Mouse (Mus musculus) stomach, embryonic 15.5 days (tissue): Measurements from ENCODE around the gene Amfr. TPM values are rescaled to one million over a fixed set of nuclear protein-coding genes. Genes with fewer than 3 reads are reported as not detected.

Source experiments
- ATAC-seq: fragments of 200-750 bp; cut with Nextera tagmentation; 2 replicates; pipeline ENCODE4 v1.8.0; 2017; ENCODE audit warnings: low read depth, moderate number of reproducible peaks, moderate TSS enrichment; ENCODE audit not compliant: insufficient read depth, low FRiP score
- H3K27ac ChIP-seq: fragments of 300-500 bp; sonication (generic); 2 replicates; pipeline ENCODE4 v1.5.1; 2015; ENCODE audit warnings: mild to moderate bottlenecking, inconsistent platforms
- H3K27me3 ChIP-seq: fragments of 300-500 bp; sonication (generic); replicated peaks from 2 replicates; pipeline ENCODE4 v1.6.1; 2015; ENCODE audit warnings: inconsistent platforms
- H3K36me3 ChIP-seq: fragments of 300-500 bp; sonication (generic); 2 replicates; pipeline ENCODE4 v1.6.1; 2015; ENCODE audit warnings: inconsistent platforms
- H3K4me1 ChIP-seq: fragments of 300-500 bp; sonication (generic); 2 replicates; pipeline ENCODE4 v1.6.1; 2015; ENCODE audit warnings: inconsistent platforms
- H3K4me2 ChIP-seq: fragments of 300-500 bp; sonication (generic); 2 replicates; pipeline ENCODE4 v1.6.1; 2015; ENCODE audit warnings: mild to moderate bottlenecking, inconsistent platforms
- H3K4me3 ChIP-seq: fragments of 300-500 bp; sonication (generic); replicated peaks from 2 replicates; pipeline ENCODE4 v1.5.1; 2015; ENCODE audit warnings: inconsistent platforms
- H3K9ac ChIP-seq: fragments of 300-500 bp; sonication (generic); 2 replicates; pipeline ENCODE4 v1.6.1; 2015; ENCODE audit warnings: inconsistent platforms
- H3K9me3 ChIP-seq: fragments of 300-500 bp; sonication (generic); 2 replicates; pipeline ENCODE4 v1.6.1; 2016; ENCODE audit warnings: inconsistent platforms
- WGBS: fragments of 180-500 bp; shearing (Covaris S2); methylation state at CpG from one replicate; pipeline ENCODE4 v1.1.7; 2015; 5-methylcytosine and 5-hydroxymethylcytosine counted together
- microRNA-seq: library from miRNA; unstranded; fragments of <30 nt; microRNA quantifications from one replicate; pipeline ENCODE4, GENCODE M21; 2016
- polyA plus RNA-seq: library from polyadenylated mRNA; unstranded; fragments of >200 nt; fragmentation: Nextera tagmentation; extraction: Ambion mirVana; gene quantifications from 2 replicates; pipeline ENCODE4 v1.2.1, GENCODE M21; 2015

The Amfr gene
- polyA plus RNA-seq, 1 experiment from 2014 or later = 48.6 TPM

DNA sequence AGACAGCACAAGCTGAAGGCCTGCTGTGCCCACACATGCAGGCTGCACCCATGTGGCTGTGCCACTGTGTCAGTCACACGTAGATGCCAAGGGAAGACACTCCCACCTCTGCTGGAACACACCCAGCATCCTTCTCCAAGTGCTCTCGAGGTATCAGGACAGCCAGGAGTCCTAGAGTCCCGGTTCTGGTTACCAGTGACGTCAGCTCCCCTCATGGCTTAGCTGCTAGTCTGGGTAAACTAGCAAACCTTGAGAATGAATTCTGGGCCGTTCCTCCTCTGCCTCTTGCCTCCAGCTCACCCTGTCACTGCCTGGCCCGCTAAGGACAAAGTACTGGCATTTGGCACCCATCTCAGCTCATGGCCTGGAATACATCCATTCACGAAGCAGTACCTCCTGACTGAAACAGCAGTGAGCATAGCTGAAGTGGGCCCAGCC, 88.7 kb downstream of the Amfr start:
- Histone ChIP-seq H3K36me3 (no peaks in the 10 kb centered on the region), H3K27me3 (no peaks in the 10 kb centered on the region), H3K4me1 (0 out of 2 replicates have a peak, but pooled peaks cover 3% of the 10 kb centered on the region), H3K27ac (no peak overlapping the region), H3K9ac (no peak overlapping the region), H3K4me2 (no peak overlapping the region), H3K9me3 (no peaks in the 10 kb centered on the region), H3K4me3 (no peak overlapping the region)
- 46% methylated on average over 7 of the region's 7 CpGs for WGBS
- ATAC-seq = 0 out of 2 replicates have a peak, but pooled peaks have one; percentile 23

Small RNA genes lying within 50 kb of the gene (microRNA-seq; reads per million reads assigned to microRNA genes)
- not detected for gene Gm24159

Other genes starting within 250 kb of the Amfr start
- gene Gnao1, start 202.9 kb downstream of the Amfr start, polyA plus RNA-seq = 14.9 and 15.1 TPM in 2 replicates
- 103 and 106 TPM in 2 replicates for gene Nudt21, start 24.2 kb upstream of the Amfr start, polyA plus RNA-seq
- 13.2 and 14.2 TPM in 2 replicates for gene Ogfod1, start 24.4 kb upstream of the Amfr start, polyA plus RNA-seq
- gene Bbs2, start 86.1 kb upstream of the Amfr start, polyA plus RNA-seq = 10.9 and 11.0 TPM in 2 replicates
- 0.66 and 0.92 TPM in 2 replicates for gene Mt4, start 124.4 kb upstream of the Amfr start, polyA plus RNA-seq
- gene Mt3, start 139.8 kb upstream of the Amfr start, polyA plus RNA-seq = 3.6 and 5.3 TPM in 2 replicates
- 478 and 643 TPM in 2 replicates for gene Mt2, start 159.8 kb upstream of the Amfr start, polyA plus RNA-seq
- 1,735 and 2,224 TPM in 2 replicates for gene Mt1, start 166.2 kb upstream of the Amfr start, polyA plus RNA-seq
- gene Nup93, start 201.7 kb upstream of the Amfr start, polyA plus RNA-seq = 66.1 and 77.3 TPM in 2 replicates